Mouse (Mus musculus) embryonic facial prominence, embryonic 14.5 days (tissue): ENCODE data around the gene P4ha1. TPM values are rescaled to one million over a fixed set of nuclear protein-coding genes. Genes with fewer than 3 reads are reported as not detected.

Experiments used
- ATAC-seq: fragments of 200-750 bp; cut with Nextera tagmentation; 2 replicates; pipeline ENCODE4 v1.8.0; 2017; ENCODE audit warnings: low read depth, moderate number of reproducible peaks, moderate TSS enrichment
- DNase-seq: peaks from one replicate; pipeline ENCODE4 v3.0.0-alpha.2; 2015; ENCODE audit warnings: low spot score
- H3K27ac ChIP-seq: fragments of 300-500 bp; sonication (generic); replicated peaks from 2 replicates; pipeline ENCODE4 v1.5.1; 2014; ENCODE audit warnings: low read depth, mild to moderate bottlenecking, low read length, moderate library complexity
- H3K27me3 ChIP-seq: fragments of 300-500 bp; sonication (generic); replicated peaks from 2 replicates; pipeline ENCODE4 v1.6.1; 2014; ENCODE audit warnings: low read length; ENCODE audit not compliant: control insufficient read depth, insufficient read depth
- H3K36me3 ChIP-seq: fragments of 300-500 bp; sonication (generic); 2 replicates; pipeline ENCODE4 v1.6.1; 2014; ENCODE audit warnings: low read length, mixed read lengths; ENCODE audit not compliant: control insufficient read depth, insufficient read depth
- H3K4me1 ChIP-seq: fragments of 300-500 bp; sonication (generic); 2 replicates; pipeline ENCODE4 v1.6.1; 2014; ENCODE audit warnings: antibody characterized with exemption, low read length; ENCODE audit not compliant: control insufficient read depth, insufficient read depth
- H3K4me2 ChIP-seq: fragments of 300-500 bp; sonication (generic); 2 replicates; pipeline ENCODE4 v1.6.1; 2014; ENCODE audit warnings: low read depth, mild to moderate bottlenecking, low read length, moderate library complexity, mixed read lengths
- H3K4me3 ChIP-seq: fragments of 300-500 bp; sonication (generic); 2 replicates; pipeline ENCODE4 v1.5.1; 2014; ENCODE audit warnings: low read depth, mild to moderate bottlenecking, low read length
- H3K9ac ChIP-seq: fragments of 300-500 bp; sonication (generic); 2 replicates; pipeline ENCODE4 v1.6.1; 2014; ENCODE audit warnings: low read depth, mild to moderate bottlenecking, low read length, moderate library complexity, mixed read lengths
- H3K9me3 ChIP-seq: fragments of 300-500 bp; sonication (generic); 2 replicates; pipeline ENCODE4 v1.6.1; 2016; ENCODE audit warnings: low read length; ENCODE audit not compliant: control insufficient read depth
- WGBS: fragments of 180-500 bp; shearing (Covaris S2); extraction: QIAGEN DNeasy Blood & Tissue Kit; methylation state at CpG from one replicate; pipeline ENCODE4 v1.1.7; 2014; 5-methylcytosine and 5-hydroxymethylcytosine counted together
- polyA plus RNA-seq: library from polyadenylated mRNA; unstranded; fragments of >200 nt; fragmentation: Nextera tagmentation; extraction: Ambion mirVana; gene quantifications from 2 replicates; pipeline ENCODE4 v1.2.1, GENCODE M21; 2014

Gene P4ha1
- 120 and 121 TPM in 2 replicates for polyA plus RNA-seq

GRCm38 (mm10) chr10:59323100-59323487 lies at the start of gene P4ha1:
TSS of gene P4ha1 (plus strand) at chr10:59323296.
- Histone ChIP-seq H3K9me3 (no peaks in the 10 kb centered on the region), H3K27ac (peak within 1 kb of the TSS; percentile 96), H3K9ac (peak within 1 kb of the TSS; percentile 84), H3K36me3 (no peaks in the 10 kb centered on the region), H3K4me1 (peaks cover 24% of the 10 kb centered on the region), H3K4me3 (peak within 1 kb of the TSS; percentile 66), H3K4me2 (peak within 1 kb of the TSS; percentile 69), H3K27me3 (no peaks in the 10 kb centered on the region)
- ATAC-seq (peak; percentile 99), DNase-seq (peak; percentile 99)
- 2% methylated on average over 20 of the region's 39 CpGs for WGBS

GRCm38 (mm10) chr10:59275745-59276144 lies 47.4 kb upstream of the P4ha1 start:
- no peaks in the 10 kb centered on the region for H3K9me3 ChIP-seq
- H3K27me3 ChIP-seq, result no peaks in the 10 kb centered on the region
- H3K4me1 ChIP-seq, result no peaks in the 10 kb centered on the region
- no peaks in the 10 kb centered on the region for H3K36me3 ChIP-seq
- no peak overlapping the region for H3K9ac ChIP-seq
- H3K27ac ChIP-seq, result no peak overlapping the region
- no peak overlapping the region for H3K4me2 ChIP-seq
- no peak for ATAC-seq
- no peak overlapping the region for H3K4me3 ChIP-seq
- no peak for DNase-seq
- WGBS, result 79% methylated on average over 5 of the region's 5 CpGs

GRCm38 (mm10) chr10:59277116-59277515 lies 46.0 kb upstream of the P4ha1 start:
- ATAC-seq (0 out of 2 replicates have a peak, but pooled peaks have one; percentile 47), DNase-seq (no peak)
- no peaks in the 10 kb centered on the region for H3K9me3 ChIP-seq
- H3K9ac ChIP-seq, result no peak overlapping the region
- no peak overlapping the region for H3K4me2 ChIP-seq
- WGBS, result 48% methylated on average over 10 of the region's 10 CpGs
- no peaks in the 10 kb centered on the region for H3K27me3 ChIP-seq
- H3K36me3 ChIP-seq, result no peaks in the 10 kb centered on the region
- H3K4me1 ChIP-seq, result no peaks in the 10 kb centered on the region
- H3K27ac ChIP-seq, result no peak overlapping the region
- no peak overlapping the region for H3K4me3 ChIP-seq

GRCm38 (mm10) chr10:59277729-59278475 lies 45.2 kb upstream of the P4ha1 start:
- no peaks in the 10 kb centered on the region for H3K27me3 ChIP-seq
- DNase-seq (no peak), ATAC-seq (no peak)
- no peak overlapping the region for H3K4me3 ChIP-seq
- H3K4me2 ChIP-seq, result no peak overlapping the region
- WGBS, result 53% methylated on average over 5 of the region's 5 CpGs
- no peaks in the 10 kb centered on the region for H3K9me3 ChIP-seq
- no peak overlapping the region for H3K27ac ChIP-seq
- H3K4me1 ChIP-seq, result no peaks in the 10 kb centered on the region
- no peaks in the 10 kb centered on the region for H3K36me3 ChIP-seq
- H3K9ac ChIP-seq, result no peak overlapping the region

GRCm38 (mm10) chr10:59283164-59283563 lies 39.9 kb upstream of the P4ha1 start:
- Histone ChIP-seq H3K4me2 (no peak overlapping the region), H3K36me3 (no peaks in the 10 kb centered on the region), H3K27ac (no peak overlapping the region), H3K4me3 (no peak overlapping the region), H3K4me1 (no peaks in the 10 kb centered on the region), H3K9me3 (no peaks in the 10 kb centered on the region), H3K27me3 (no peaks in the 10 kb centered on the region), H3K9ac (no peak overlapping the region)
- WGBS, result 79% methylated on average over 3 of the region's 3 CpGs
- ATAC-seq, result no peak
- no peak for DNase-seq

GRCm38 (mm10) chr10:59283749-59284148 lies 39.3 kb upstream of the P4ha1 start:
- no peak for ATAC-seq
- Histone ChIP-seq H3K27ac (no peak overlapping the region), H3K4me3 (no peak overlapping the region), H3K27me3 (no peaks in the 10 kb centered on the region), H3K36me3 (no peaks in the 10 kb centered on the region), H3K9me3 (no peaks in the 10 kb centered on the region), H3K4me2 (no peak overlapping the region), H3K4me1 (no peaks in the 10 kb centered on the region), H3K9ac (no peak overlapping the region)
- no peak for DNase-seq
- 57% methylated on average over 1 of the region's 1 CpGs for WGBS

GRCm38 (mm10) chr10:59285530-59285929 lies 37.6 kb upstream of the P4ha1 start:
- H3K4me1 ChIP-seq, result no peaks in the 10 kb centered on the region
- no peaks in the 10 kb centered on the region for H3K27me3 ChIP-seq
- H3K9me3 ChIP-seq, result no peaks in the 10 kb centered on the region
- H3K27ac ChIP-seq, result no peak overlapping the region
- H3K4me3 ChIP-seq, result no peak overlapping the region
- DNase-seq (peak; percentile 78), ATAC-seq (no peak)
- H3K36me3 ChIP-seq, result no peaks in the 10 kb centered on the region
- WGBS, result 42% methylated on average over 5 of the region's 5 CpGs
- no peak overlapping the region for H3K4me2 ChIP-seq
- no peak overlapping the region for H3K9ac ChIP-seq

GRCm38 (mm10) chr10:59287251-59287650 lies 35.8 kb upstream of the P4ha1 start:
- H3K9me3 ChIP-seq, result no peaks in the 10 kb centered on the region
- H3K9ac ChIP-seq, result no peak overlapping the region
- no peaks in the 10 kb centered on the region for H3K4me1 ChIP-seq
- ATAC-seq (no peak), DNase-seq (no peak)
- H3K4me3 ChIP-seq, result no peak overlapping the region
- no peak overlapping the region for H3K4me2 ChIP-seq
- H3K27me3 ChIP-seq, result no peaks in the 10 kb centered on the region
- WGBS, result 73% methylated on average over 2 of the region's 2 CpGs
- no peak overlapping the region for H3K27ac ChIP-seq
- no peaks in the 10 kb centered on the region for H3K36me3 ChIP-seq

- WGBS, result 29% methylated on average over 3 of the region's 3 CpGs
- no peak overlapping the region for H3K9ac ChIP-seq
- H3K4me2 ChIP-seq, result no peak overlapping the region
- no peaks in the 10 kb centered on the region for H3K36me3 ChIP-seq
- no peak for DNase-seq
- H3K9me3 ChIP-seq, result no peaks in the 10 kb centered on the region
- no peaks in the 10 kb centered on the region for H3K4me1 ChIP-seq
- ATAC-seq, result no peak
- H3K27ac ChIP-seq, result no peak overlapping the region
- no peaks in the 10 kb centered on the region for H3K27me3 ChIP-seq
- H3K4me3 ChIP-seq, result no peak overlapping the region
These were observed 35.4 kb upstream of the P4ha1 start for GRCm38 (mm10) chr10:59287662-59288061.
